ENCODE assay signal across 26 mouse cellular contexts in genomic region chr5:145217746-145218145, GRCm38 (mm10). TPM values are rescaled to one million over a fixed set of nuclear protein-coding genes. Genes with fewer than 3 reads are reported as not detected.
DNase-seq lines count a peak whose midpoint lies in the region; ATAC-seq lines count a peak whose summit lies in the region.
"Had no signal": no experiment of that assay in that cellular context is flagged by ENCODE, and none has a peak within 500 bp of the region (broad histone marks: within the 10 kb centered on the region; RNA-seq: fewer than 3 reads in every experiment).

No protein-coding gene starts in this region.

- peak; percentile 84 for ATAC-seq in intestine, embryonic 16.5 days
- ATAC-seq in liver, embryonic 13.5 days (ENCODE audit: low read depth): peak; percentile 50; the same call in 1 of the 2 replicates
- ATAC-seq in stomach, embryonic 16.5 days (ENCODE audit: insufficient read depth, low FRiP score): peak; percentile 49; the same call in 1 of the 2 replicates
- no peak for ATAC-seq in inflammation-experienced regulatory T-cells, adult 6 months
- ATAC-seq: forebrain, embryonic 13.5 days; hindbrain, embryonic 16.5 days; midbrain, embryonic 13.5 days had no signal

- no peak overlapping the region for H3K4me3 ChIP-seq in intestine, embryonic 16.5 days (ENCODE audit: low read length)
- no peak overlapping the region for H3K4me3 ChIP-seq in liver, embryonic 13.5 days (replicated peaks)
- no peak overlapping the region for H3K4me3 ChIP-seq in stomach, embryonic 16.5 days (replicated peaks; ENCODE audit: low read length)
- H3K4me3 ChIP-seq: embryonic facial prominence, embryonic 13.5 days; erythroblast, embryonic 14.5 days; forebrain, embryonic 13.5 days; gastrocnemius, adult 2 months; heart, embryonic 10.5 days; limb, embryonic 12.5 days; midbrain, embryonic 13.5 days had no signal

- H3K27me3 ChIP-seq in intestine, embryonic 16.5 days (replicated peaks; ENCODE audit: control insufficient read depth, insufficient read depth, low read length): no peaks in the 10 kb centered on the region
- H3K27me3 ChIP-seq in liver, embryonic 13.5 days: no peaks in the 10 kb centered on the region
- H3K27me3 ChIP-seq in stomach, embryonic 16.5 days (ENCODE audit: control insufficient read depth, insufficient read depth, low read length): no peaks in the 10 kb centered on the region
- H3K27me3 ChIP-seq: embryonic facial prominence, embryonic 13.5 days; forebrain, embryonic 13.5 days; limb, embryonic 12.5 days; midbrain, embryonic 13.5 days had no signal

- H3K36me3 ChIP-seq in intestine, embryonic 16.5 days (ENCODE audit: control insufficient read depth, insufficient read depth, low read length): peaks cover 21% of the 10 kb centered on the region
- peaks cover 55% of the 10 kb centered on the region for H3K36me3 ChIP-seq in liver, embryonic 13.5 days
- H3K36me3 ChIP-seq in stomach, embryonic 16.5 days (ENCODE audit: control insufficient read depth, insufficient read depth, low read length): peaks cover 32% of the 10 kb centered on the region

- H3K4me2 ChIP-seq in intestine, embryonic 16.5 days (ENCODE audit: low read depth, low read length): no peak overlapping the region
- no peak overlapping the region for H3K4me2 ChIP-seq in liver, embryonic 13.5 days
- H3K4me2 ChIP-seq in stomach, embryonic 16.5 days (ENCODE audit: low read depth, low read length): no peak overlapping the region
- H3K4me2 ChIP-seq: embryonic facial prominence, embryonic 13.5 days; forebrain, embryonic 13.5 days; limb, embryonic 12.5 days; midbrain, embryonic 13.5 days had no signal

- H3K9ac ChIP-seq in intestine, embryonic 16.5 days (ENCODE audit: low read depth, low read length): no peak overlapping the region
- H3K9ac ChIP-seq in liver, embryonic 13.5 days: no peak overlapping the region
- H3K9ac ChIP-seq in stomach, embryonic 16.5 days (ENCODE audit: low read length): no peak overlapping the region
- H3K9ac ChIP-seq: embryonic facial prominence, embryonic 13.5 days; forebrain, embryonic 13.5 days; limb, embryonic 12.5 days; midbrain, embryonic 13.5 days had no signal

- no peak overlapping the region for H3K27ac ChIP-seq in intestine, embryonic 16.5 days (ENCODE audit: low read length)
- no peak overlapping the region for H3K27ac ChIP-seq in liver, embryonic 13.5 days
- no peak overlapping the region for H3K27ac ChIP-seq in stomach, embryonic 16.5 days (ENCODE audit: low read length)
- H3K27ac ChIP-seq: embryonic facial prominence, embryonic 13.5 days; forebrain, embryonic 13.5 days; gastrocnemius, adult 2 months; heart, embryonic 10.5 days; kidney, postnatal 0 days; limb, embryonic 12.5 days; midbrain, embryonic 13.5 days had no signal

- DNase-seq in ES-CJ7 (ENCODE audit: low read depth, low spot score): peak; percentile 78
- no peak for DNase-seq in liver, embryonic 13.5 days
- DNase-seq in spleen, postnatal 4 days (ENCODE audit: low spot score in 2 of 2): no peak
- no peak for DNase-seq in left cerebral cortex, adult 9 months (ENCODE audit: low spot score in 2 of 2)
- DNase-seq in gastrocnemius, postnatal 25 days: no peak
- DNase-seq: adrenal gland, postnatal 25 days; cerebellum, adult 8-10 months; cerebellum, postnatal 36 days; embryo, embryonic 11 days; gastrocnemius, adult 2 months; lung, adult 18-20 months; lung, postnatal 14 days; retina, postnatal 1 day; right cerebral cortex, postnatal 25 days; thymus, postnatal 14 days had no signal

- no peaks in the 10 kb centered on the region for H3K4me1 ChIP-seq in intestine, embryonic 16.5 days (ENCODE audit: control insufficient read depth, insufficient read depth, low read length)
- no peaks in the 10 kb centered on the region for H3K4me1 ChIP-seq in liver, embryonic 13.5 days (replicated peaks)
- H3K4me1 ChIP-seq in stomach, embryonic 16.5 days (ENCODE audit: control insufficient read depth, insufficient read depth, low read length): no peaks in the 10 kb centered on the region
- H3K4me1 ChIP-seq: embryonic facial prominence, embryonic 13.5 days; forebrain, embryonic 13.5 days; heart, embryonic 10.5 days; limb, embryonic 12.5 days; midbrain, embryonic 13.5 days had no signal

- 60% methylated on average over 6 of the region's 6 CpGs for WGBS in intestine, embryonic 16.5 days
- WGBS in liver, embryonic 13.5 days (ENCODE audit: insufficient replicate concordance): 63% methylated on average over 6 of the region's 6 CpGs
- 65% methylated on average over 6 of the region's 6 CpGs for WGBS in stomach, embryonic 16.5 days

- H3K9me3 ChIP-seq in intestine, embryonic 16.5 days (ENCODE audit: control insufficient read depth, low read length): no peaks in the 10 kb centered on the region
- no peaks in the 10 kb centered on the region for H3K9me3 ChIP-seq in liver, embryonic 13.5 days (replicated peaks)
- no peaks in the 10 kb centered on the region for H3K9me3 ChIP-seq in stomach, embryonic 16.5 days (replicated peaks; ENCODE audit: control insufficient read depth, low read length)
- H3K9me3 ChIP-seq: embryonic facial prominence, embryonic 13.5 days; forebrain, embryonic 13.5 days; heart, embryonic 10.5 days; limb, embryonic 12.5 days; midbrain, embryonic 13.5 days had no signal

RNA-seq across cellular contexts. Expression of gene Zkscan5, which starts 13.4 kb away (rescaled TPM):
- 7.1 and 8.4 TPM in 2 replicates for polyA plus RNA-seq in intestine, embryonic 16.5 days (2015; fragmentation: Nextera tagmentation; extraction: Ambion mirVana)
- polyA plus RNA-seq in liver, embryonic 13.5 days (2015; fragmentation: Nextera tagmentation; extraction: Ambion mirVana): 3.7 and 4.3 TPM in 2 replicates
- 11.1 and 11.3 TPM in 2 replicates for polyA plus RNA-seq in stomach, embryonic 16.5 days (2015; fragmentation: Nextera tagmentation; extraction: Ambion mirVana)
- 1 to 10 TPM; 6.7 to 6.9 TPM for total RNA-seq in gastrocnemius, postnatal 25 days (2021)
- 1 to 10 TPM; 4.1 to 7.6 (median 6.7) TPM for polyA plus RNA-seq in inflammation-experienced regulatory T-cells, adult 6 months (2017; shearing (Covaris generic))

RNA-seq across cellular contexts. Expression of gene Zfp655, which starts 13.8 kb away (rescaled TPM):
- polyA plus RNA-seq in intestine, embryonic 16.5 days (2015; fragmentation: Nextera tagmentation; extraction: Ambion mirVana): 36.7 and 38.9 TPM in 2 replicates
- polyA plus RNA-seq in liver, embryonic 13.5 days (2015; fragmentation: Nextera tagmentation; extraction: Ambion mirVana): 18.6 and 21.8 TPM in 2 replicates
- polyA plus RNA-seq in stomach, embryonic 16.5 days (2015; fragmentation: Nextera tagmentation; extraction: Ambion mirVana): 33.8 and 34.2 TPM in 2 replicates
- total RNA-seq in gastrocnemius, postnatal 25 days (2021): 10 to 100 TPM; 10.9 to 12.6 TPM
- polyA plus RNA-seq in inflammation-experienced regulatory T-cells, adult 6 months (2017; shearing (Covaris generic)): 10 to 100 TPM; 59.4 to 73.3 (median 59.6) TPM

RNA-seq across cellular contexts. Expression of gene Zkscan14, which starts 16.1 kb away (rescaled TPM):
- polyA plus RNA-seq in intestine, embryonic 16.5 days (2015; fragmentation: Nextera tagmentation; extraction: Ambion mirVana): 8.2 and 8.4 TPM in 2 replicates
- polyA plus RNA-seq in liver, embryonic 13.5 days (2015; fragmentation: Nextera tagmentation; extraction: Ambion mirVana): 5.9 and 6.0 TPM in 2 replicates
- polyA plus RNA-seq in stomach, embryonic 16.5 days (2015; fragmentation: Nextera tagmentation; extraction: Ambion mirVana): 8.5 and 9.3 TPM in 2 replicates
- total RNA-seq in gastrocnemius, postnatal 25 days (2021): 1 to 10 TPM; 7.8 to 9.7 TPM
- 10 to 100 TPM; 13.9 to 23.1 (median 20.1) TPM for polyA plus RNA-seq in inflammation-experienced regulatory T-cells, adult 6 months (2017; shearing (Covaris generic))

RNA-seq across cellular contexts. Expression of gene Atp5j2, which starts 25.9 kb away (rescaled TPM):
- polyA plus RNA-seq in intestine, embryonic 16.5 days (2015; fragmentation: Nextera tagmentation; extraction: Ambion mirVana): 956 and 964 TPM in 2 replicates
- polyA plus RNA-seq in liver, embryonic 13.5 days (2015; fragmentation: Nextera tagmentation; extraction: Ambion mirVana): 566 and 569 TPM in 2 replicates
- 705 and 758 TPM in 2 replicates for polyA plus RNA-seq in stomach, embryonic 16.5 days (2015; fragmentation: Nextera tagmentation; extraction: Ambion mirVana)
- 100 to 1,000 TPM; 674 to 757 TPM for total RNA-seq in gastrocnemius, postnatal 25 days (2021)
- polyA plus RNA-seq in inflammation-experienced regulatory T-cells, adult 6 months (2017; shearing (Covaris generic)): 100 to 1,000 TPM; 377 to 453 (median 389) TPM

RNA-seq across cellular contexts. Expression of gene Cpsf4, which starts 50.7 kb away (rescaled TPM):
- 38.9 and 41.1 TPM in 2 replicates for polyA plus RNA-seq in intestine, embryonic 16.5 days (2015; fragmentation: Nextera tagmentation; extraction: Ambion mirVana)
- 32.4 and 34.7 TPM in 2 replicates for polyA plus RNA-seq in liver, embryonic 13.5 days (2015; fragmentation: Nextera tagmentation; extraction: Ambion mirVana)
- 35.2 and 36.3 TPM in 2 replicates for polyA plus RNA-seq in stomach, embryonic 16.5 days (2015; fragmentation: Nextera tagmentation; extraction: Ambion mirVana)
- 1 to 10 TPM; 6.7 to 7.2 TPM for total RNA-seq in gastrocnemius, postnatal 25 days (2021)
- 10 to 100 TPM; 11.7 to 18.4 (median 15.5) TPM for polyA plus RNA-seq in inflammation-experienced regulatory T-cells, adult 6 months (2017; shearing (Covaris generic))
